Mouse (Mus musculus): ENCODE measurements at regions not wholly inside any gene's neighbourhood (a gene's known extent, or its start where the extent isn't known, plus 50 kb on each side); places are given as distances from the start of the nearest gene placed in this dataset.
"Not testable (repeated sequence)": the region's sequence is repeated elsewhere in the genome, so short reads cannot be mapped to it uniquely, and the experiment has no call there.

DNA sequence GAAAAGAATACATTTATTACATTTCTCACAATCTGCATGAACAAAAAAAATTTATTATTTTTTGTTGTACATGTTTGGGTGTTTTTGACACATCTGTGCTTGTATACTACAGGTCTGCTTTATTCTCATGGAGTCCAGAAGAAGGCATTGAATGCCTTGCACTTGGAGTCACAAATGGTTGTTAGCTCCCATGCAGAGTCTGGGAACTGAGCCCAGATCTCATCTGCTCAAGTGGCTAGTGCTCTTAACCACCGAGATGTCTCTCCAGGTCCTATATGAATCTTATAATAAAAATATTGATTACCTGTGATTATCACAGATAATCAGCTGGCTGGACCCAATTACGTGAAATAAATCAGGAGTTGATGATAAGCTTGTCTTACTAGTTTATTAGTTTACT, 417.2 kb downstream of the Edem1 start:
- no peak for ATAC-seq (replicated peaks; ENCODE audit: extremely low read depth, insufficient read depth, low FRiP score)
- Histone ChIP-seq H3K9ac (ENCODE audit: low read length) (no peak overlapping the region), H3K4me2 (ENCODE audit: low read depth, low read length) (no peak overlapping the region), H3K4me3 (ENCODE audit: low read length) (no peak overlapping the region), H3K36me3 (ENCODE audit: control insufficient read depth, insufficient read depth) (no peaks in the 10 kb centered on the region), H3K27ac (ENCODE audit: low read length) (no peak overlapping the region), H3K4me1 (ENCODE audit: control insufficient read depth, insufficient read depth, low read length) (no peaks in the 10 kb centered on the region), H3K27me3 (ENCODE audit: control insufficient read depth, insufficient read depth, low read length) (no peaks in the 10 kb centered on the region), H3K9me3 (replicated peaks; ENCODE audit: control insufficient read depth, low read length) (no peaks in the 10 kb centered on the region)
- 58% methylated on average over 2 of the region's 2 CpGs for WGBS

DNA sequence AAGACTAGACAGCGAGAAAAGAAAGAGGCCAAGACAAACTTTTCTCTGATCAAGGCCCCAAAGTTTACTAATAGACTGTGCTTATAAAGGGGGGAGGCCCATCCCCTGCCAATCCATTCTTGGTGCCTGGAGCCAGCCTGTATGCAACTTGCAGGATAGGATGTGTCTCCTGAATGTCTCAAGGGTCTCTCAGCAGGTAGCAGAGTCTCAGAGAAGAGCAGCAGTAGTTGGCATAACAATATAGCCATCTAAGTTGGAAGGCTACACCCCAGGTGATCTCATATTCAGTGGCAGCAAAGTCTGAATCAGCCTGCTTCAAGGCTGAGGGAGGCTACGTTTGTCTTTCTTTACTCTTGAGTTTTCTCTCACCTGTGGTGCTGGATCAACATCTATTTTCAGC, 418.1 kb downstream of the Edem1 start:
- not testable (repeated sequence) for H3K27me3 ChIP-seq (ENCODE audit: control insufficient read depth, insufficient read depth, low read length); H3K9me3 ChIP-seq (replicated peaks; ENCODE audit: control insufficient read depth, low read length); H3K27ac ChIP-seq (ENCODE audit: low read length); H3K36me3 ChIP-seq (ENCODE audit: control insufficient read depth, insufficient read depth); H3K4me1 ChIP-seq (ENCODE audit: control insufficient read depth, insufficient read depth, low read length); H3K9ac ChIP-seq (ENCODE audit: low read length); H3K4me2 ChIP-seq (ENCODE audit: low read depth, low read length); H3K4me3 ChIP-seq (ENCODE audit: low read length); ATAC-seq (replicated peaks; ENCODE audit: extremely low read depth, insufficient read depth, low FRiP score)
- 38% methylated on average over 2 of the region's 2 CpGs for WGBS
